ENCODE assay signal across 12 mouse cellular contexts in the genomic region with DNA sequence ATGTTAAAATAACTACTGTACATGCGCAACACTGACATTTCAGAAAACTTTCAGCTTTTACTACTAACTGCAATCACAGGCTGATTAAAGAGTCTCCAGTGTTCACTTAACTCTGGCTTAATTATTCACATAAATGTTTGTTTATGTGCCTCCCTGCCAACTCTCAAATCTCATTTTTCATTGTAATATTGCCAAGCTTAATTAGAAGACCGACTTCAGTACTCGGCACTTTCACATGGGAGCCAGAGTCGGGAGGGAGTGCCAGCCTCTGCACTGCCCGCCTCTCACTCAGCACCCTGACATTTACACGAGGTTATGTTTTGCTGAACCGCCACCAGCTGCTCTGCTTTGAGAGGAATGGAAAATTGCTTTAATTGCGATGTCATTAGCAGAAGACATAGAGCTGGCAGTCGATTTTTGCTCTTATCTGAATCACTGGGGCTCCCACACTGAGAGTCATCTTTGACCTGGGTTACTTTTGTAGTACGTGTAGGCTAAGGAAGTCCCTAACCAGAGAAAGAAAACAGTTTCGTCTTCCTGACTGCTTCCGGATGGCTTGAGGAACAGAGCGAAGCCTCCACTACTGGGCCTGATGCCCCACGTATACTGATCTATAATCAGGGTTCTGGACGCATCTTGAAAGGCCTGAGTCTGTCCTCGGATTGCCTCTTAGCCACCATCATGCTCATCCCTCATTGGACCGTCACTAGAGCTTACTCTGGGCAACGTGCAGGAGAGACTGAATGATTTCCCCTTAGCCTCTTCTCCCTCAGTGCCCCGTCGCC. TPM values are rescaled to one million over a fixed set of nuclear protein-coding genes. Genes with fewer than 3 reads are reported as not detected.
DNase-seq lines count a peak whose midpoint lies in the region; ATAC-seq lines count a peak whose summit lies in the region.
"Had no signal": no experiment of that assay in that cellular context is flagged by ENCODE, and none has a peak within 500 bp of the region (broad histone marks: within the 10 kb centered on the region; RNA-seq: fewer than 3 reads in every experiment).

No protein-coding gene starts in this region.

- no peak overlapping the region for H3K9ac ChIP-seq in embryonic facial prominence, embryonic 14.5 days (ENCODE audit: low read depth, low read length)
- no peak overlapping the region for H3K9ac ChIP-seq in midbrain, embryonic 13.5 days (replicated peaks)
- no peak overlapping the region for H3K9ac ChIP-seq in neural tube, embryonic 15.5 days (replicated peaks)
- H3K9ac ChIP-seq: limb, embryonic 13.5 days had no signal

- H3K4me3 ChIP-seq in embryonic facial prominence, embryonic 14.5 days (ENCODE audit: low read depth, low read length): no peak overlapping the region
- H3K4me3 ChIP-seq in embryonic facial prominence, embryonic 10.5 days: no peak overlapping the region
- H3K4me3 ChIP-seq in midbrain, embryonic 13.5 days (replicated peaks): no peak overlapping the region
- H3K4me3 ChIP-seq in midbrain, embryonic 10.5 days: no peak overlapping the region
- H3K4me3 ChIP-seq in neural tube, embryonic 15.5 days (replicated peaks): no peak overlapping the region
- H3K4me3 ChIP-seq: limb, embryonic 13.5 days had no signal

- no peaks in the 10 kb centered on the region for H3K4me1 ChIP-seq in embryonic facial prominence, embryonic 14.5 days (ENCODE audit: control insufficient read depth, insufficient read depth, low read length)
- H3K4me1 ChIP-seq in embryonic facial prominence, embryonic 10.5 days: no peaks in the 10 kb centered on the region
- H3K4me1 ChIP-seq in midbrain, embryonic 13.5 days (replicated peaks): no peaks in the 10 kb centered on the region
- no peaks in the 10 kb centered on the region for H3K4me1 ChIP-seq in midbrain, embryonic 10.5 days
- H3K4me1 ChIP-seq in neural tube, embryonic 15.5 days: peaks cover 14% of the 10 kb centered on the region

- intact Hi-C loops in heart, postnatal 10 days (cut with DNase I): no loop called here

- no peak overlapping the region; the same call in 1 of the 2 replicates for H3K27ac ChIP-seq in embryonic facial prominence, embryonic 14.5 days (replicated peaks; ENCODE audit: low read depth, low read length)
- no peak overlapping the region for H3K27ac ChIP-seq in embryonic facial prominence, embryonic 10.5 days (replicated peaks)
- H3K27ac ChIP-seq in midbrain, embryonic 13.5 days: no peak overlapping the region
- no peak overlapping the region for H3K27ac ChIP-seq in midbrain, embryonic 10.5 days (replicated peaks)
- peak overlapping the region; percentile 3; the same call in 1 of the 2 replicates for H3K27ac ChIP-seq in neural tube, embryonic 15.5 days (replicated peaks)
- H3K27ac ChIP-seq: limb, embryonic 13.5 days had no signal

- H3K27me3 ChIP-seq in embryonic facial prominence, embryonic 14.5 days (replicated peaks; ENCODE audit: control insufficient read depth, insufficient read depth, low read length): no peaks in the 10 kb centered on the region
- H3K27me3 ChIP-seq in embryonic facial prominence, embryonic 10.5 days (replicated peaks; ENCODE audit: low read depth, poor library complexity, severe bottlenecking): no peaks in the 10 kb centered on the region
- H3K27me3 ChIP-seq in midbrain, embryonic 13.5 days: no peaks in the 10 kb centered on the region
- H3K27me3 ChIP-seq in midbrain, embryonic 10.5 days (ENCODE audit: low read depth, poor library complexity, severe bottlenecking): no peaks in the 10 kb centered on the region
- no peaks in the 10 kb centered on the region for H3K27me3 ChIP-seq in neural tube, embryonic 15.5 days (replicated peaks)
- H3K27me3 ChIP-seq: limb, embryonic 13.5 days had no signal

- 66% methylated on average over 20 of the region's 20 CpGs for WGBS in embryonic facial prominence, embryonic 14.5 days
- WGBS in embryonic facial prominence, embryonic 10.5 days: 77% methylated on average over 20 of the region's 20 CpGs
- WGBS in midbrain, embryonic 13.5 days: 86% methylated on average over 20 of the region's 20 CpGs
- 93% methylated on average over 20 of the region's 20 CpGs for WGBS in midbrain, embryonic 10.5 days
- WGBS in neural tube, embryonic 15.5 days: 56% methylated on average over 20 of the region's 20 CpGs

- H3K36me3 ChIP-seq in embryonic facial prominence, embryonic 14.5 days (ENCODE audit: control insufficient read depth, insufficient read depth, low read length): peaks cover 4% of the 10 kb centered on the region; the same call in 1 of the 2 replicates
- peaks cover 14% of the 10 kb centered on the region for H3K36me3 ChIP-seq in embryonic facial prominence, embryonic 10.5 days (replicated peaks)
- H3K36me3 ChIP-seq in midbrain, embryonic 13.5 days: no peaks in the 10 kb centered on the region
- H3K36me3 ChIP-seq in midbrain, embryonic 10.5 days: peaks cover 36% of the 10 kb centered on the region
- no peaks in the 10 kb centered on the region for H3K36me3 ChIP-seq in neural tube, embryonic 15.5 days
- H3K36me3 ChIP-seq: G1E had no signal

- ATAC-seq in embryonic facial prominence, embryonic 14.5 days (ENCODE audit: low read depth): peak; percentile 75; the same call in 1 of the 2 replicates
- peak; percentile 79; the same call in 1 of the 2 replicates for ATAC-seq in midbrain, embryonic 13.5 days
- ATAC-seq in neural tube, embryonic 15.5 days (ENCODE audit: low FRiP score): peak; percentile 90

- no peak overlapping the region for H3K4me2 ChIP-seq in embryonic facial prominence, embryonic 14.5 days (ENCODE audit: low read depth, low read length)
- no peak overlapping the region for H3K4me2 ChIP-seq in midbrain, embryonic 13.5 days (replicated peaks)
- H3K4me2 ChIP-seq in neural tube, embryonic 15.5 days: peak overlapping the region; percentile 22; the same call in 1 of the 2 replicates
- H3K4me2 ChIP-seq: limb, embryonic 13.5 days had no signal

- peak; percentile 55 for DNase-seq in embryonic facial prominence, embryonic 14.5 days (ENCODE audit: low spot score)
- DNase-seq in embryonic facial prominence, embryonic 10.5 days (ENCODE audit: low spot score): no peak
- DNase-seq in midbrain, embryonic 10.5 days (ENCODE audit: low spot score): no peak
- peak; percentile 47 for DNase-seq in kidney, postnatal 10 days
- no peak for DNase-seq in spleen, adult 12 weeks (ENCODE audit: low spot score)
- DNase-seq in heart, postnatal 10 days: no peak
- DNase-seq: cerebellum, adult 11 months; thymus, adult 2 months had no signal

- H3K9me3 ChIP-seq in embryonic facial prominence, embryonic 14.5 days (ENCODE audit: control insufficient read depth, low read length): no peaks in the 10 kb centered on the region
- no peaks in the 10 kb centered on the region for H3K9me3 ChIP-seq in embryonic facial prominence, embryonic 10.5 days
- no peaks in the 10 kb centered on the region for H3K9me3 ChIP-seq in midbrain, embryonic 13.5 days
- no peaks in the 10 kb centered on the region for H3K9me3 ChIP-seq in midbrain, embryonic 10.5 days (replicated peaks)
- H3K9me3 ChIP-seq in neural tube, embryonic 15.5 days (replicated peaks): no peaks in the 10 kb centered on the region
- H3K9me3 ChIP-seq: G1E; limb, embryonic 13.5 days had no signal

RNA-seq across cellular contexts. Expression of a gene that starts 52.4 kb away (rescaled TPM):
- 8.6 and 12.1 TPM in 2 replicates for polyA plus RNA-seq in embryonic facial prominence, embryonic 14.5 days (2014; fragmentation: Nextera tagmentation; extraction: Ambion mirVana)
- 20.4 and 24.5 TPM in 2 replicates for polyA plus RNA-seq in embryonic facial prominence, embryonic 10.5 days (2016; fragmentation: Nextera tagmentation; extraction: Ambion mirVana)
- polyA plus RNA-seq in midbrain, embryonic 13.5 days (2015; fragmentation: Nextera tagmentation; extraction: Ambion mirVana): 4.6 and 6.6 TPM in 2 replicates
- polyA plus RNA-seq in midbrain, embryonic 10.5 days (2016; fragmentation: Nextera tagmentation; extraction: Ambion mirVana): 20.2 and 25.2 TPM in 2 replicates
- 6.7 and 9.9 TPM in 2 replicates for polyA plus RNA-seq in neural tube, embryonic 15.5 days (2015; fragmentation: Nextera tagmentation; extraction: Ambion mirVana)
- 1 to 10 TPM; 3.4 to 4.3 TPM for total RNA-seq in heart, postnatal 10 days (2021)

Comparison
In these comparisons a context has a peak if more than half of its experiments do, and no peak if none do; other contexts are left out.
1. DNase-seq: peak in embryonic facial prominence, embryonic 14.5 days (single experiment) and kidney, postnatal 10 days (single experiment); none in embryonic facial prominence, embryonic 10.5 days (single experiment), midbrain, embryonic 10.5 days (single experiment), spleen, adult 12 weeks (single experiment) and heart, postnatal 10 days (0 of 2).
2. Peak in every context shown above with its lines, with median percentiles within 50 percentile points of each other: ATAC-seq.